34 mouse cellular contexts compared by ENCODE assay signal in genomic region chr19:16924516-16924915, GRCm38 (mm10). TPM values are rescaled to one million over a fixed set of nuclear protein-coding genes. Genes with fewer than 3 reads are reported as not detected.
A peak's percentile ranks its signal among the peaks of the same experiment; 100 is the strongest.
DNase-seq lines count a peak whose midpoint lies in the region.
"Had no signal": no experiment of that assay in that cellular context is flagged by ENCODE, and none has a peak within 500 bp of the region (broad histone marks: within the 10 kb centered on the region; RNA-seq: fewer than 3 reads in every experiment).

No protein-coding gene starts in this region.

- peak; percentile 33 for DNase-seq in heart, embryonic 10.5 days (ENCODE audit: low spot score)
- DNase-seq in heart, postnatal 14 days, result no peak
- DNase-seq in 3T3-L1 (ENCODE audit: low read depth, low spot score), result peak; percentile 23
- peak; percentile 87 for DNase-seq in Muller cell, postnatal 12 days (ENCODE audit: inconsistent ontology term)
- no peak for DNase-seq in layer of hippocampus, adult 8-10 months (ENCODE audit: low spot score in 2 of 2)
- DNase-seq in lung, postnatal 4 days, result no peak
- DNase-seq: adrenal gland, adult 2 months; adrenal gland, postnatal 14 days; cerebellum, adult 11-12 months; cerebellum, adult 8-10 months; cerebellum, postnatal 36 days; embryo, embryonic 11 days; gastrocnemius, postnatal 36 days had no signal

- H3K36me3 ChIP-seq in heart, embryonic 10.5 days, result no peaks in the 10 kb centered on the region
- H3K36me3 ChIP-seq: embryonic facial prominence, embryonic 10.5 days; embryonic facial prominence, embryonic 13.5 days; forebrain, embryonic 12.5 days; forebrain, embryonic 15.5 days; heart, embryonic 13.5 days; hindbrain, embryonic 12.5 days; hindbrain, embryonic 15.5 days had no signal

- 70% methylated on average over 4 of the region's 4 CpGs for WGBS in heart, embryonic 10.5 days

- H3K9me3 ChIP-seq in heart, embryonic 10.5 days, result no peaks in the 10 kb centered on the region
- H3K9me3 ChIP-seq: embryonic facial prominence, embryonic 10.5 days; embryonic facial prominence, embryonic 13.5 days; forebrain, embryonic 15.5 days; heart, embryonic 13.5 days; hindbrain, embryonic 12.5 days; hindbrain, embryonic 15.5 days had no signal

- no peaks in the 10 kb centered on the region for H3K27me3 ChIP-seq in heart, embryonic 10.5 days (ENCODE audit: insufficient read depth, poor library complexity, severe bottlenecking)
- H3K27me3 ChIP-seq: embryonic facial prominence, embryonic 13.5 days; forebrain, embryonic 12.5 days; forebrain, embryonic 15.5 days; heart, embryonic 13.5 days; hindbrain, embryonic 12.5 days; hindbrain, embryonic 15.5 days had no signal

- no peak overlapping the region for H3K27ac ChIP-seq in heart, embryonic 10.5 days
- H3K27ac ChIP-seq: embryonic facial prominence, embryonic 10.5 days; embryonic facial prominence, embryonic 13.5 days; forebrain, embryonic 12.5 days; forebrain, embryonic 15.5 days; heart, embryonic 13.5 days; hindbrain, embryonic 12.5 days; hindbrain, embryonic 15.5 days had no signal

- H3K4me3 ChIP-seq in heart, embryonic 10.5 days, result no peak overlapping the region
- H3K4me3 ChIP-seq: embryonic facial prominence, embryonic 10.5 days; embryonic facial prominence, embryonic 13.5 days; erythroblast, embryonic 14.5 days; forebrain, embryonic 12.5 days; forebrain, embryonic 15.5 days; heart, embryonic 13.5 days; hindbrain, embryonic 12.5 days; hindbrain, embryonic 15.5 days had no signal

- intact Hi-C loops in heart, postnatal 14 days (cut with DNase I), result no loop called here

- no peaks in the 10 kb centered on the region for H3K4me1 ChIP-seq in heart, embryonic 10.5 days
- H3K4me1 ChIP-seq: embryonic facial prominence, embryonic 10.5 days; embryonic facial prominence, embryonic 13.5 days; forebrain, embryonic 12.5 days; forebrain, embryonic 15.5 days; heart, embryonic 13.5 days; hindbrain, embryonic 12.5 days; hindbrain, embryonic 15.5 days had no signal

RNA-seq across cellular contexts. Expression of gene Prune2, which starts 31.4 kb away (rescaled TPM):
- polyA plus RNA-seq in heart, embryonic 10.5 days (2016; fragmentation: Nextera tagmentation; extraction: Ambion mirVana), result 3.6 and 8.5 TPM in 2 replicates
- total RNA-seq in heart, postnatal 14 days (2021), result 10 to 100 TPM; 22.6 to 25.2 TPM
- 10 to 100 TPM; 80.4 to 87.7 (median 84.4) TPM for total RNA-seq in layer of hippocampus, adult 8-10 months (2022)
- total RNA-seq: MEL had no signal
- polyA plus RNA-seq: erythroblast, embryonic 14.5 days had no signal

RNA-seq across cellular contexts. Expression of gene Foxb2, which starts 50.9 kb away (rescaled TPM):
- polyA plus RNA-seq in heart, embryonic 10.5 days (2016; fragmentation: Nextera tagmentation; extraction: Ambion mirVana), result not detected in 2 replicates
- not detected for total RNA-seq in heart, postnatal 14 days (2021)
- not detected for total RNA-seq in layer of hippocampus, adult 8-10 months (2022)
- total RNA-seq: adrenal gland, adult 2 months; adrenal gland, postnatal 14 days; adrenal gland, postnatal 4 days; gastrocnemius, adult 8-10 months; gastrocnemius, postnatal 36 days; granulocyte monocyte progenitor cell, adult 5-6 weeks; heart, adult 8-10 months; heart, postnatal 25 days; hematopoietic stem cell, adult 5-6 weeks; MEL had no signal
- polyA plus RNA-seq: adrenal gland, adult 2 months; C2C12; CD4-positive, CD25-positive, alpha-beta regulatory T cell, adult 4 months; cortical plate, adult 2 months; embryonic facial prominence, embryonic 10.5 days; embryonic facial prominence, embryonic 13.5 days; erythroblast, embryonic 14.5 days; heart, embryonic 13.5 days; heart, embryonic 16.5 days; intestine, embryonic 14.5 days; intestine, postnatal 0 days had no signal

Comparison
In these comparisons a context has a peak if more than half of its experiments do, and no peak if none do; other contexts are left out.
1. DNase-seq: peak in heart, embryonic 10.5 days (single experiment), 3T3-L1 (single experiment) and Muller cell, postnatal 12 days (single experiment); none in heart, postnatal 14 days (0 of 2), layer of hippocampus, adult 8-10 months (0 of 2) and lung, postnatal 4 days (0 of 2).